Mouse (Mus musculus): Measurements from ENCODE around the gene Pipox. TPM values are rescaled to one million over a fixed set of nuclear protein-coding genes. Genes with fewer than 3 reads are reported as not detected.

Gene Pipox
- polyA plus RNA-seq (2015; fragmentation: Nextera tagmentation; extraction: Ambion mirVana): 6.0 and 7.5 TPM in 2 replicates

DNA sequence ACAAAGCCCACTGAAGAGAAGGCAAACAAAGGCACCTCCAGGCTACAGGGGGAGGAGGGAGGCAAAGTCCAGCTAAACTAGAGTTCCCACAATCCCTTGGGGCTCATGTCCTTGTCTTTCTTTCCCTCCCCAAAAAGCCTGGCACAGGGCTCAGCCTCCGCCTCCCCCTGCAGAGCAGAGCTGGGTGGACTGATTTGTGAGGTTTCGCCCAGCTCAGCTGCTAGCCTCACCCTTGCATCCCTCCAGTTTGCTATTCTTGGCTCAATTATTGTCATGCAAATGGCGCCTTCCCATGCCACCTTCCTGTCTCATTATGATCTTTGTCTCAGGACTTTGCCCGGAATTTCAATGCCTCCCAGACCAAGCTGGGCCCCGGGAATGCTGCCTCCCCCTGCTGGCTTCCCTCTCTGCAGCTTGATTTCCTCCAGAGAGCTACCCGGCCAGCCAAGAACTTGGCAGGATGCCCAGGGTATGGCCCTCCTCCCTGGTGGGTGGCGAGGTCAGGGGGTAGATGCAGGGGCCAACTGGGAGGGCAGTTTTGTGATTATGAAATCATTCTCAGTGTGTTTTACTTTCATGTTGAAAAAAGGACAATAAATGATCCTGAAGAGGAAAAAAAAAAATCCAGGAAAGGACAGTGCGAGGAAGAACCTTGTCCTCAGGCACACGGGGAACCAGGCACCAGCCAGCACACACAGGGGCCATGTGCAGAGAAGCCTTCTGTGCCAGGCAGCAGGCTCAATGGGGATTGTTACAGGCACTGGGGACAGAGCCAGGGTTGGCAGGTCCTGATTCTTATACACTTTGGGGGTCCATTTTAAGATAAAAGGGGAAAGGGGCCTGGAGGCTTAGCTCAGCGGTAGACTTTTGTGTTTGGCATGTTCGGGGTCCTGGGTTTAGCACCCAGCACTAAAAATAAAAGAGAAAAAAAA lies at the start of gene Pipox:
TSS of gene Pipox (minus strand) at position 310 of the 932 bp plus-strand sequence.
- Histone ChIP-seq H3K4me2 (ENCODE audit: low read length) (peak within 1 kb of the TSS; percentile 22), H3K36me3 (ENCODE audit: control insufficient read depth, insufficient read depth, low read length) (no peaks in the 10 kb centered on the region), H3K4me1 (ENCODE audit: control insufficient read depth, insufficient read depth, low read length) (peaks cover 64% of the 10 kb centered on the region), H3K4me3 (ENCODE audit: low read depth, low read length) (no peak within 1 kb of the TSS), H3K27ac (ENCODE audit: low read length) (peak within 1 kb of the TSS; percentile 85), H3K9me3 (replicated peaks; ENCODE audit: control insufficient read depth, low read length, poor library complexity, severe bottlenecking) (no peaks in the 10 kb centered on the region), H3K27me3 (ENCODE audit: control insufficient read depth, insufficient read depth, low read depth, low read length) (no peaks in the 10 kb centered on the region), H3K9ac (ENCODE audit: low read depth, low read length) (peak within 1 kb of the TSS; percentile 16; the same call in 1 of the 2 replicates)
- peak; percentile 72 for ATAC-seq
- 5% methylated on average over 11 of the region's 11 CpGs for WGBS

GRCm38 (mm10) chr11:77942230-77942629 lies 48.3 kb upstream of the Pipox start:
- Histone ChIP-seq H3K9ac (ENCODE audit: low read depth, low read length) (peak overlapping the region; percentile 31; the same call in 1 of the 2 replicates), H3K36me3 (ENCODE audit: control insufficient read depth, insufficient read depth, low read length) (no peaks in the 10 kb centered on the region), H3K4me2 (ENCODE audit: low read length) (no peak overlapping the region), H3K27me3 (ENCODE audit: control insufficient read depth, insufficient read depth, low read depth, low read length) (no peaks in the 10 kb centered on the region), H3K4me3 (ENCODE audit: low read depth, low read length) (no peak overlapping the region), H3K9me3 (replicated peaks; ENCODE audit: control insufficient read depth, low read length, poor library complexity, severe bottlenecking) (no peaks in the 10 kb centered on the region), H3K4me1 (ENCODE audit: control insufficient read depth, insufficient read depth, low read length) (peaks cover 16% of the 10 kb centered on the region), H3K27ac (ENCODE audit: low read length) (peak overlapping the region; percentile 58)
- 0 out of 2 replicates have a peak, but pooled peaks have one; percentile 37 for ATAC-seq
- WGBS: 15% methylated on average over 5 of the region's 5 CpGs

DNA sequence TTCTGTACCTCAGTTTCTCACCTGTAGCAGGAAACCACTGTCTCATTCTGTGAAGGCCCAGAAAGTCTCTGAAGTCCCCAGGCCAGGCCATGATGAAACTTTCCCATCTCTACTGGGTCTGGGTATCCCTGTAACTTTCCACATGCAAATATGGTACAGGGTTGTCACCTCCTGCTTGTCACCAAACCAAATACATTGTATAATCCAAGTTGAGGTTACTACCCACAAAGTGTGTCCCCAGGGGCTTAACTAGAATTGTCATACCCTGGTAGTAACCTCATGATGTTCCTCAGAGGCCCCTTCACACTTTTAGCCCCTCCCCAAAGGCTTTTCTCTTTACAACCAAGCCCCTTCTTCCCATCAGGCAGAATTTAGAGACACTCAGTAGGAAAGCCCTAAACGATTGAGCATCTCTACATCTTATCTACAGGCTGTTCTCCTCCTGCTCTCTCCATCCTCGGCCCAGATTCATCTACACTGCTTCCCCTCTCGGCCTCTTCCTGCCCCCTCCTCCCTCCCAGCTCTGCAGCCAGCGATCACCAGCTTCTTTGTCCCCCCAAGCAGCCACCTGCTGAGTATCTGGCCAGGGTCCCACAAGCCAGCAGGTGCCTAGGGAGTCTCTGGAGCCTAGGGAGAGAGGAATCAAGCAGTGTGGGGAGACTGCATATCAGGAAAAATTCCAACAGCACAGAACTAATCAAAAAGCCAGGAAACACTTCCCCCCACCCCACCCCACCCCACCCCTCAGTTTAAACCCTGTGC lies 43.9 kb upstream of the Pipox start:
- no peak overlapping the region for H3K4me2 ChIP-seq (ENCODE audit: low read length)
- no peak overlapping the region for H3K27ac ChIP-seq (ENCODE audit: low read length)
- H3K27me3 ChIP-seq (ENCODE audit: control insufficient read depth, insufficient read depth, low read depth, low read length): peaks cover 2% of the 10 kb centered on the region; the same call in 1 of the 2 replicates
- H3K9me3 ChIP-seq (replicated peaks; ENCODE audit: control insufficient read depth, low read length, poor library complexity, severe bottlenecking): no peaks in the 10 kb centered on the region
- H3K9ac ChIP-seq (ENCODE audit: low read depth, low read length): no peak overlapping the region
- peaks cover 51% of the 10 kb centered on the region for H3K4me1 ChIP-seq (ENCODE audit: control insufficient read depth, insufficient read depth, low read length)
- H3K4me3 ChIP-seq (ENCODE audit: low read depth, low read length): no peak overlapping the region
- ATAC-seq: no peak
- 16% methylated on average over 4 of the region's 4 CpGs for WGBS
- H3K36me3 ChIP-seq (ENCODE audit: control insufficient read depth, insufficient read depth, low read length): no peaks in the 10 kb centered on the region

- Histone ChIP-seq H3K36me3 (ENCODE audit: control insufficient read depth, insufficient read depth, low read length) (no peaks in the 10 kb centered on the region), H3K9me3 (replicated peaks; ENCODE audit: control insufficient read depth, low read length, poor library complexity, severe bottlenecking) (no peaks in the 10 kb centered on the region), H3K27me3 (ENCODE audit: control insufficient read depth, insufficient read depth, low read depth, low read length) (peaks cover 2% of the 10 kb centered on the region; the same call in 1 of the 2 replicates), H3K9ac (ENCODE audit: low read depth, low read length) (peak overlapping the region; percentile 47; the same call in 1 of the 2 replicates), H3K4me3 (ENCODE audit: low read depth, low read length) (0 out of 2 replicates have a peak overlapping the region, but pooled peaks have one; percentile 6), H3K4me1 (ENCODE audit: control insufficient read depth, insufficient read depth, low read length) (peaks cover 54% of the 10 kb centered on the region), H3K27ac (ENCODE audit: low read length) (no peak overlapping the region), H3K4me2 (ENCODE audit: low read length) (peak overlapping the region; percentile 32)
- ATAC-seq: no peak
- WGBS: 8% methylated on average over 8 of the region's 8 CpGs
These were observed 43.0 kb upstream of the Pipox start for GRCm38 (mm10) chr11:77936846-77937245.

- Histone ChIP-seq H3K27me3 (ENCODE audit: control insufficient read depth, insufficient read depth, low read depth, low read length) (peaks cover 2% of the 10 kb centered on the region; the same call in 1 of the 2 replicates), H3K4me2 (ENCODE audit: low read length) (peak overlapping the region; percentile 66), H3K9ac (ENCODE audit: low read depth, low read length) (peak overlapping the region; percentile 95), H3K4me3 (ENCODE audit: low read depth, low read length) (peak overlapping the region; percentile 89), H3K36me3 (ENCODE audit: control insufficient read depth, insufficient read depth, low read length) (no peaks in the 10 kb centered on the region), H3K9me3 (replicated peaks; ENCODE audit: control insufficient read depth, low read length, poor library complexity, severe bottlenecking) (no peaks in the 10 kb centered on the region), H3K27ac (ENCODE audit: low read length) (peak overlapping the region; percentile 67; the same call in 1 of the 2 replicates), H3K4me1 (ENCODE audit: control insufficient read depth, insufficient read depth, low read length) (peaks cover 59% of the 10 kb centered on the region)
- 47% methylated on average over 5 of the region's 5 CpGs for WGBS
- no peak for ATAC-seq
These were observed 40.8 kb upstream of the Pipox start for GRCm38 (mm10) chr11:77934568-77935311.

- Histone ChIP-seq H3K4me1 (ENCODE audit: control insufficient read depth, insufficient read depth, low read length) (peaks cover 60% of the 10 kb centered on the region), H3K36me3 (ENCODE audit: control insufficient read depth, insufficient read depth, low read length) (no peaks in the 10 kb centered on the region), H3K9me3 (replicated peaks; ENCODE audit: control insufficient read depth, low read length, poor library complexity, severe bottlenecking) (no peaks in the 10 kb centered on the region), H3K4me2 (ENCODE audit: low read length) (peak overlapping the region; percentile 66), H3K9ac (ENCODE audit: low read depth, low read length) (peak overlapping the region; percentile 95), H3K27ac (ENCODE audit: low read length) (peak overlapping the region; percentile 67), H3K27me3 (ENCODE audit: control insufficient read depth, insufficient read depth, low read depth, low read length) (peaks cover 2% of the 10 kb centered on the region; the same call in 1 of the 2 replicates), H3K4me3 (ENCODE audit: low read depth, low read length) (peak overlapping the region; percentile 89)
- no peak for ATAC-seq
- 8% methylated on average over 4 of the region's 4 CpGs for WGBS
These were observed 40.2 kb upstream of the Pipox start for GRCm38 (mm10) chr11:77934111-77934521.

DNA sequence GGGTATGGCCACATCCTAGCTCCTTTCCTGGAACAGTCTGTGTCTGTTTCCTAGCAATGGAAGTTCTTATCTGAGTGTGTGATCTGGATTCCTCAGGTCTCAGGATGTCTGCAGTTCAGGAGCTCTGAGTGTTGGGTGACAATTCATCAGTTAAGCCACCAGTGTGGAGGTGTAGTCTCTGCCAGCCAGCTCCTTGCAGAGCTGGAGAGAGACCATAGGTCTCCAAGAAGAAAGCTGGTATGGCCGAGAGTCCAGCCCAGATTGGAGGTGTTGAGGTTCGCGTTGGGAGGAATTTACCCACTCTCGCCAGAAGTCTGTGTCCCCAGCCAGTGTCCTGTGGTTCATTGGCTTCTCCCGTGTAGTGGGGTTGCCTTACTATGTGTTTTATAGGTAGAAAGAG lies 38.7 kb upstream of the Pipox start:
- H3K36me3 ChIP-seq (ENCODE audit: control insufficient read depth, insufficient read depth, low read length): no peaks in the 10 kb centered on the region
- peaks cover 56% of the 10 kb centered on the region for H3K4me1 ChIP-seq (ENCODE audit: control insufficient read depth, insufficient read depth, low read length)
- no peaks in the 10 kb centered on the region for H3K9me3 ChIP-seq (replicated peaks; ENCODE audit: control insufficient read depth, low read length, poor library complexity, severe bottlenecking)
- no peak for ATAC-seq
- peak overlapping the region; percentile 89 for H3K4me3 ChIP-seq (ENCODE audit: low read depth, low read length)
- H3K27me3 ChIP-seq (ENCODE audit: control insufficient read depth, insufficient read depth, low read depth, low read length): peaks cover 2% of the 10 kb centered on the region; the same call in 1 of the 2 replicates
- WGBS: 48% methylated on average over 5 of the region's 5 CpGs
- H3K27ac ChIP-seq (ENCODE audit: low read length): peak overlapping the region; percentile 93
- H3K4me2 ChIP-seq (ENCODE audit: low read length): peak overlapping the region; percentile 66
- peak overlapping the region; percentile 95 for H3K9ac ChIP-seq (ENCODE audit: low read depth, low read length)

Data from midbrain, embryonic 16.5 days (tissue).